Mouse (Mus musculus): ENCODE measurements around the gene Stoml2.
A peak's percentile ranks its signal among the peaks of the same experiment; 100 is the strongest.

Gene Stoml2

GRCm38 (mm10) chr4:43037860-43038566, 6.5 kb upstream of the Stoml2 start:
- DNase-seq (ENCODE audit: low spot score): no peak

GRCm38 (mm10) chr4:43036356-43036755, 4.8 kb upstream of the Stoml2 start:
- no peak for DNase-seq (ENCODE audit: low spot score)

- DNase-seq (ENCODE audit: low spot score): no peak
These were observed 4.3 kb upstream of the Stoml2 start for GRCm38 (mm10) chr4:43035851-43036250.

GRCm38 (mm10) chr4:43033481-43033880, 2.0 kb upstream of the Stoml2 start:
- DNase-seq (ENCODE audit: low spot score): no peak

GRCm38 (mm10) chr4:43032501-43032900, 991 bp upstream of the Stoml2 start:
- DNase-seq (ENCODE audit: low spot score): no peak

- DNase-seq (ENCODE audit: low spot score): peak; percentile 52
These were observed 705 bp downstream of the Stoml2 start for GRCm38 (mm10) chr4:43030780-43031230.

- DNase-seq (ENCODE audit: low spot score): no peak
These were observed 1.2 kb downstream of the Stoml2 start for GRCm38 (mm10) chr4:43030352-43030751.

GRCm38 (mm10) chr4:43029749-43030148, 1.8 kb downstream of the Stoml2 start:
- no peak for DNase-seq (ENCODE audit: low spot score)

- no peak for DNase-seq (ENCODE audit: low spot score)
These were observed 2.4 kb downstream of the Stoml2 start for GRCm38 (mm10) chr4:43029121-43029520.

GRCm38 (mm10) chr4:43025084-43025960, 6.2 kb downstream of the Stoml2 start, which contains the start of gene Pigo:
TSS of gene Pigo (minus strand) at chr4:43025819.
- DNase-seq (ENCODE audit: low spot score): peak; percentile 95

- no peak for DNase-seq (ENCODE audit: low spot score)
These were observed 6.8 kb downstream of the Stoml2 start for GRCm38 (mm10) chr4:43024673-43025072.

- no peak for DNase-seq (ENCODE audit: low spot score)
These were observed 10.2 kb downstream of the Stoml2 start for GRCm38 (mm10) chr4:43021341-43021740.

GRCm38 (mm10) chr4:43020876-43021275, 10.6 kb downstream of the Stoml2 start:
- DNase-seq (ENCODE audit: low spot score): no peak

- no peak for DNase-seq (ENCODE audit: low spot score)
These were observed 11.7 kb downstream of the Stoml2 start for GRCm38 (mm10) chr4:43019641-43020465.

GRCm38 (mm10) chr4:43019176-43019575, 12.3 kb downstream of the Stoml2 start:
- no peak for DNase-seq (ENCODE audit: low spot score)

- DNase-seq (ENCODE audit: low spot score): no peak
These were observed 13.4 kb downstream of the Stoml2 start for GRCm38 (mm10) chr4:43018156-43018555.

GRCm38 (mm10) chr4:43012091-43012490, 19.4 kb downstream of the Stoml2 start:
- DNase-seq (ENCODE audit: low spot score): no peak

- DNase-seq (ENCODE audit: low spot score): peak; percentile 83
These were observed 21.1 kb downstream of the Stoml2 start, which contains the start of gene Fancg for GRCm38 (mm10) chr4:43010161-43011038. TSS of gene Fancg (minus strand) at chr4:43010506.

- DNase-seq (ENCODE audit: low spot score): peak; percentile 19
These were observed 25.7 kb downstream of the Stoml2 start for GRCm38 (mm10) chr4:43005765-43006164.

GRCm38 (mm10) chr4:43004951-43005350, 26.6 kb downstream of the Stoml2 start:
- DNase-seq (ENCODE audit: low spot score): no peak

All from urinary bladder, postnatal 14 days (tissue).